Mouse (Mus musculus): ENCODE data around the gene Clcn6. TPM values are rescaled to one million over a fixed set of nuclear protein-coding genes. Genes with fewer than 3 reads are reported as not detected.
"Not testable (repeated sequence)": the region's sequence is repeated elsewhere in the genome, so short reads cannot be mapped to it uniquely, and the experiment has no call there.

The Clcn6 gene
- total RNA-seq, 1 experiment from 2014 or later = 6.5 TPM

DNA sequence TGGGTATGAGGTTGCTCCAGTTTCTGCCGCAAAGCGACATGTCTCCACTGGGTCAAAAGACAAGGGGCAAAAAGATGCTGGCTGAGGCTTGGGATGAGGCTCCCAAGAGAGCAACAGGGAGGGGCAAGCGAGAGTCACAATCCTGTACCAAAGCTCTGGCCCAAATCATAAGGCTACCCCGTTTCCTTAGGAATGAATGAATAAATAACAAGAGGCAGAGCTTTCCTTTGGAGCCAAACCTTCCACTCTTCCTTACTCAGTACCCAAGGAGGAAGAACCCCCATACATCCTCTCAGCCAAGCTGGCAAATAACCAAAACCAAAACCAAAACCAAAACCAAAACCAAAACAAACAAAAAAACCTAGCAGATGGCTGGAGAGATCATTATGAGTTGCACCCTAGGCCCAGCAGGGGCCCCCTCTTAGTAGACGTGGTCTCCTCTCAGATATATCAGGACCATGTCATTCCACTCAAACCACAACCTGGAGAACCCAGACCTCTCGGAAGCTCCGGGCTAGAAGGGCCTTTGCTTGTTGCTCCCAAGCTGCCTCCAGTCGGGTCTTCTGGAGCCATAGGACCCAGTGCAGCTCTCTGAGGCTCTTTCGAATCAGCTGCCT is 31.1 kb upstream of the Clcn6 start:
- no peak for ATAC-seq (replicated peaks; ENCODE audit: insufficient number of reproducible peaks, low FRiP score, low TSS enrichment, poor library complexity, severe bottlenecking)

DNA sequence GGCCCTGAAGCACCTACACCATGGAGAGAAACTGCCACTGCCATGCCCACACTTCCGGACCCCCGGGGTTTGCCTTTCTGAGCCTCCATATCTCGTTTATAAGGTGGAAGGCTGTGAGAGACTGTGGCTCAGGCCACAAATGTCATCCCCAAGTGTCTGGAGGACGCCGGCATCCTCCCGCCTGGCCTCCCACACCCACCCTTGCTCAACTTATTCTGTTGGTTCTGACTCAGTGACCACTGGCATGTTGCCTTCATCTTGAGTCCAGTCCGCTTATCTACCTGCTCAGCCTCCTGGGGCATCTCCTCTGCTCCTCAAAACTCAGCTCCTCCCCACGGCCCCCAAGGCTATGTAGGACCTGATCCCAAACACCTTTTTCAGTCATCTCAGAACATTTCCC is 28.7 kb upstream of the Clcn6 start:
- no peak for ATAC-seq (replicated peaks; ENCODE audit: insufficient number of reproducible peaks, low FRiP score, low TSS enrichment, poor library complexity, severe bottlenecking)

DNA sequence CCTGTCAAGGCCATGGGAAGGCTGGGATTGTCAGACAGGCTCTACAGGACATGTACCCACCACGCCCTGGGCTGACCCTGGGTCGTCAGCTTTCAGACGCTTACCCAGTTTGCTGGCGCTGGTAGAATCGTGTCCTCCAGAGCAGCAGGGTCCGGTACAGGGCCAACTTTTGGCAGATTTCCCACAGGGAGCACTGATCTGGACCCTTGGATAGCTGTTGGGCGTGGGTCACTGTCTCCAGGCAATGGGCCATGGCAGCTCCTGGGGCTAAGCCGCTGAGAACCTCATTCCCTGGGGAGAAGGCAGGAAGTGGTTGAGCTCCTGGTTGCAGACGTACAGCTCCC is 27.8 kb upstream of the Clcn6 start:
- no peak for ATAC-seq (replicated peaks; ENCODE audit: insufficient number of reproducible peaks, low FRiP score, low TSS enrichment, poor library complexity, severe bottlenecking)

DNA sequence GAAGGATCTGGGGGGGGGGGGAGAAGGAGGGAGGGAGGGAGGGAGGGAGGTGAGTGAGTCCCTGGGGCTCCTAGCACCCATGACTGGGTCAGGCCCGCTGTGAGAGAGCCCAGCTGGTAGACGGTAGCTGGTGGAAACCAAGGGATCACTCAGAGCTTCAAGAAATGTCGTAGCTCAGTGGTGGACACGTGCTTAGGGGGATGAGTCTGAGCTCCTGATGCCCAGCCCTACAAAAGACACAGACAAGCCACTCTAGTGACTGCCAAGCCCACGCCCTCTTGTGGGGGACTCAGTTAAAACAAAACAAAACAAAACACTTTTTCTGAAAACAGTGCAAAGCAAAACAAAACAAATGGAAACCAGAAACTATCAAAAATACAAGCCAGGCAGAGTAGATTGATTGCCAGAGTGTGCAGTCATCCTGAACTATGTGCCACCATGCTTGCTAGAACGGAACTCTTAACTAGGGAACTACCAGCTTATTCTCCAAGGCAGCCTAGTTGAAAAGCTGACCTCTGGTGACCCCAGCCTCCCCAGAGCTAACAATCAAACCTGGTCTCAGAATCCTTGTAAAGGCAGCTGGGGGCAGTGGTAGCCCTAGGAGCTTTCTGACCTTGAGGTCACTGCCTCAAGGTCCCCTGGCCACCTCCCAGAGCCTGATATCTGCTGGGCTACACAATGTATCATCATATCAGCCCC is 27.2 kb upstream of the Clcn6 start:
- no peak for ATAC-seq (replicated peaks; ENCODE audit: insufficient number of reproducible peaks, low FRiP score, low TSS enrichment, poor library complexity, severe bottlenecking)

DNA sequence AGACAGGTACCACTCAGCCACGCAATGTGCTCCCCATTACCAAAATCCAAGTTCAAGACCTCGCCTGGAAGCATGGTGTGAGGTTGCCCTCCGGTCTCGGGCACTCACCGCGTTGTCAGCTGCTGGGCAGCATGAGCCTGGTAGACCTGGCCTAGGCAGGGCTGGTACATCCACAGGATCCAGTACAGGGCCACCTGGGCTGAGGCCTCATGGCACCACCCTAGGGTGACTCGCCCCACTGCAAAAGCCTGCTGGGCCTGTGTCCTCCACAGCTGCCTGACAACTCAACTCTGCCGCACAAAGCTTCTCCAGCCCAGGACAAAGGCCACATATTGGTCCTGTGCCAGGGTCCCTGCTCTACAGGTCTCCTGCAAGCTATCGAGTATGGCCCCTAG is 22.5 kb upstream of the Clcn6 start:
- no peak for ATAC-seq (replicated peaks; ENCODE audit: insufficient number of reproducible peaks, low FRiP score, low TSS enrichment, poor library complexity, severe bottlenecking)

DNA sequence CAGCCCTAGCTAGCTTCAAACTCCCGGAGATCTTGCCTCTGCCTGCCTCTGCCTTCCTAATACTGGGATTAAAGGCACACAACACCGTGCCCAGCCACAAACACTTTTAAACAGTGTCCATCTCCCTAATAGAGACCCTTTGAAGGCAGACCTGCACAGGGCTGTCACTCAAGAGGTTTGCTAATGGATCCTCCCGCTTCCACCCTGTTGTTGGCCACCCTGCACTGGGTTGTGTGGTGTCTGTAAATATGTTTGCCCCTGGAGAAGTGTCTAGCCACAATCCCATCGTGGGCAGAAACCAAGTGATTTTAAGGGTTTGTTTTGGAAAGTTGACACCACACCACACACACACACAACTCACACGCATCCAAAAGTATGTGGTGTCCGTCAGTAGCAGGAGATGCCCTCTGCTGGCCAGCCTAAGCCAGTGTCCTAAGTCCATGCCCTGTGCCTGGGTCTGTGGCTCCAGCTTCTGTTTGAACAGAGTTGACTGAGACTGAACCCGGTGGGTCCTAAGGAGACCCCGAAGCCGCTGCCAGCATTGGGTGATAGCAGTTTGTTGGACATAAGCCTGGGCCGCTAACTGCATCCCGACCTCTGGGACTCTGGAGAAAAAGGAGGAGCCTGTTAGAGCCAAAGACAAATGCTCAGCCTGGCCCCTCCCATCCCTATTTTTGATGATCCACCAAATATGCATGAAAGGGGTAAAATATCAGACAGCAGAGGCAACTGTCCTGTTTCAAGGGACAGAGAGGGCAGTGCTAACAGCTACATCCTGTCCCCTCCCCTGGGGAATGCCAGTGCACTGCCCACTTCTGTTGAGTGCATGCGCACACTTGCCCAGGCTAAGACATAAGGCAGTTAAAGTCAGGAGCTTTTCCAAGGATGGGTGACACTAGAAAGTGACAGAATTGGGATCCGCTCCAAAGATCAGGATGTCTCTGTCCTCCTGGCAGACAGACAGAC is 21.8 kb upstream of the Clcn6 start:
- 0 out of 2 replicates have a peak, but pooled peaks have one; percentile 29 for ATAC-seq (replicated peaks; ENCODE audit: insufficient number of reproducible peaks, low FRiP score, low TSS enrichment, poor library complexity, severe bottlenecking)

DNA sequence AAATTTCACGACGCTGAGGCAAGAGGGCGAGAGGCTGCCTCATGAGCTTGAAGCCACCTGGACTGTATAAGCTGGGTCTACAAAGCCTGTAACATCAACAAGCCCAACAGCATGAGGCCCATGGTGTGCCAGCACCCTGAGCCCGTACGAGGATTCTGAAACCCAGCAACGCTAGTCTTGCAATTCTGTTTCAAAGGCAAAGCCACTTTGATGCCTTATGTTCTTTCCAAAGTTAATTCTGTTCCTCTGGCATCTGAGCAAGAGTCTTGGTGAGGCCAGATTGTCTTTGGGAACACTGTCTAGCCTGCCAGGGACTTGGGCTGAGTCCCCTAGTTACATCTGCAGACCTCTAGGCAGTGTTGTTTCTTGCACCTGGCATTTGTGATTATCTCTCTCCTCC is 20.4 kb upstream of the Clcn6 start:
- ATAC-seq (replicated peaks; ENCODE audit: insufficient number of reproducible peaks, low FRiP score, low TSS enrichment, poor library complexity, severe bottlenecking) = no peak

DNA sequence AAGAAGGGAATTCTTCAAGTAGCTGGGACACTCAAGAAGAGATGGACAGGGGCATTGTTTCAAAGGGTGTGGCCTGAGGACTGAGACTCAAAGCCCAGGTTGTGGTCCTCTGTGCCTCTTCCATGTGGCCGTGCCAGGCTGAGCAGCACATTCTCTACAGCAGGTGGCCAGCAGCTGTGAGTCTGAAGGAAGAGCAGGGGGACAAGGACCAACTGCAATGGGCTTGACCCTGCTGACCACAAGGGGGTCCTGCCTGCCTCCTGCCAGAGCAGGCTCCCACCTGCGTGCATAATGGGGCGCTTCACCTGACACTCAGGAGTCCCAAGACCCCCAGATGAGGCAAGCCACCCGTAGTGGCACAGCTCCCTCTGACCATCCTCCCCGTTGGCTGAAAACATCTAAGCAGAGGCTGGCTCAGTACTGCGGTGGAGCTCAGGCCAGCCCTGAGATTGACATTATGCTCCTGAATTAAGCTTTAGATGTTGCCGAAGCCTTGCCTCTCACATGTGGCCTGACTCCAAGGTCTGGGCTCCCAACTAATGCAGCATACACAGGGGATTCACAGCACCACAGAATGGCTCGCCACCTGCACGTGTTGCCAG is 19.7 kb upstream of the Clcn6 start:
- no peak for ATAC-seq (replicated peaks; ENCODE audit: insufficient number of reproducible peaks, low FRiP score, low TSS enrichment, poor library complexity, severe bottlenecking)

DNA sequence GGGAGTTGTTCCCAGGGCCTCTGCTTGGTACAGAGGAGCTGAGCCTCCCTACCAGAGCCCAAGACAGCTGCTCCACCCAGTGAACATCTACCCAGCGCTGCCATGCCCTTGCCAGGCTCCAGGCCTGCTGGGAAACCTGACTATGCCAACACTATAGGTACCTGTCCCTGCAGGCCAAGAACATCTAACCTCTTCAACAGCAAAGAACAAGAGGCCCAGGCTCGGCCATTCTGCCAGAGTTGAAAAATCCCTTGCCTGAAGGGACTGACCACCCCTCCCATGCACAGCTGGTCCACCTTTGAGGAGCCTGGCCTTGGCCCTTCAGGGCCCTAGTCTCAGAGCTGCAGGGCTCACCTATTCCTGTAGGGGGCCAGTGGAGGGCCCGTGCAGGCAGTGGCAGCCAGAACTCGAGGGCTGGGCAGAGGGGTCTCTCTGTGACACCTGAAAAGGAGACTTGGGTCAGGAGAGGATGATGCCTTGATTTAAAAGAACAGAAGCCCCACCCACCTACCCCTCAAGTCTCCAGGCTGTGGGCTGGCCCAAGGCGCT is 19.1 kb upstream of the Clcn6 start:
- no peak for ATAC-seq (replicated peaks; ENCODE audit: insufficient number of reproducible peaks, low FRiP score, low TSS enrichment, poor library complexity, severe bottlenecking)

DNA sequence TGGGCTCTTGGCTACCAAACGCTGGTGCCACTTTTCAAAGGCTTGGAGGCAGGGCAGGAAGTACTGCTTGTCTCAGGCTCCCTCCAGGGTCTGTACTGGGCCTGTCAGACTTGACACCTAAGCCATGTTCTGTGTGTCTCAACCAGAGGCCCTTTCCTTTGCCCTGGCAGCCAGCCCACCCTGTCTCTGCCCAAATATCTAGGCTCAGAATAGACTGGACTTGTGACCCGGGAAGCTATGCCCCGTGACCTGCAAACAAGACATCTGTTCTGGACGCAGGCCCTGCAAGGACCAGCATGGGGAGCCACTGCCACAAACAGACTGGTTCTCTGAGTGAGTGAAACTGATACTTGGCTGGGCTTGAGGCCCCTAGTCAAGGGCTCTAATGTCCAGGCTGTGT is 18.2 kb upstream of the Clcn6 start:
- ATAC-seq (replicated peaks; ENCODE audit: insufficient number of reproducible peaks, low FRiP score, low TSS enrichment, poor library complexity, severe bottlenecking) = no peak

DNA sequence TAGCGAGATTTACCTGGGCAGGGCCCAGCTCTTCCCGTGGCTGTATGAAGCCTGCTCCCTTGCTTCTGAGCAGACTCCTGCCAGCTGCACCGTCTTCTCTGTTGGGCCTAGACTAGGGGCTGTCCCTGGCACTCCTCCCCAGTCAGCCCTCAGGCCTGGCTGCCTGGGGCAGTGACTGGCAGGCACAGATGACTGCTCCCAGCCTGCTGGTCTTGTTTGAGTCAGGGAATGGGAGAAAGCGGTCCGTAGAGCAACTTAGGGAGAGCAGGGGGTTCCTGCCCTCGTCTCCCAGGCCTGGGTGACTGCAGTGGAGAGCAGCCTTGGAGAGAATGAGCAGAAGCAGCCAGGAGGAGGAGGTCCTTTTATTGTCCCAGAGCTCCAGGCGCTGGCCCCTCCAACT is 17.6 kb upstream of the Clcn6 start:
- no peak for ATAC-seq (replicated peaks; ENCODE audit: insufficient number of reproducible peaks, low FRiP score, low TSS enrichment, poor library complexity, severe bottlenecking)

DNA sequence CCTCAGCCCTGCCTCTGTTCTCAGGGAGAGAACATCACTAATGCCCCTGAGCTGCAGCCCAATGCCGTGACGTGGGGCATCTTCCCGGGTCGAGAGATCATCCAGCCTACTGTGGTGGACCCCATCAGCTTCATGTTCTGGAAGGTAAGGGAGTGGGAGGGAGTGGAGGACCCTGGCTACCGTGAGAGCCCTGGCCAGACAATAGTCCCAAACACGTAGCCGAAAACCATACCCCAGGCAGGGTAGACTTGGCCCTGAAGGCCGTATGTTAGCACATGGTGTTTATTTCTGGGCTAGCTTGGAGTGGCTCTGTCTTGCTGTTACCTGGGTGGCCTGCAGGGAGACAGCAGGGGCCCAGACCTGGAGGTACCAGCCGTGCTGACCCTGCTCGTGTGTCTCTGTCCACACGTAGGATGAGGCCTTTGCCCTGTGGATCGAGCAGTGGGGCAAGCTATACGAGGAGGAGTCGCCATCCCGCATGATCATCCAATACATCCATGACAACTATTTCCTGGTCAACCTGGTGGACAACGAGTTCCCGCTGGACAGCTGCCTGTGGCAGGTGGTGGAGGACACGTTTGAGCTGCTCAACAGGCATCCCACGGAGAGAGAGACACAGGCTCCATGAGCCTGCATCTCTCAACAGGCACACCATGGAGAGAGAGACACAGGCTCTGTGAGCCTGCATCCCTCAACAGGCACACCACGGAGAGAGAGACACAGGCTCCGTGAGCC is 16.5 kb upstream of the Clcn6 start:
- no peak for ATAC-seq (replicated peaks; ENCODE audit: insufficient number of reproducible peaks, low FRiP score, low TSS enrichment, poor library complexity, severe bottlenecking)

DNA sequence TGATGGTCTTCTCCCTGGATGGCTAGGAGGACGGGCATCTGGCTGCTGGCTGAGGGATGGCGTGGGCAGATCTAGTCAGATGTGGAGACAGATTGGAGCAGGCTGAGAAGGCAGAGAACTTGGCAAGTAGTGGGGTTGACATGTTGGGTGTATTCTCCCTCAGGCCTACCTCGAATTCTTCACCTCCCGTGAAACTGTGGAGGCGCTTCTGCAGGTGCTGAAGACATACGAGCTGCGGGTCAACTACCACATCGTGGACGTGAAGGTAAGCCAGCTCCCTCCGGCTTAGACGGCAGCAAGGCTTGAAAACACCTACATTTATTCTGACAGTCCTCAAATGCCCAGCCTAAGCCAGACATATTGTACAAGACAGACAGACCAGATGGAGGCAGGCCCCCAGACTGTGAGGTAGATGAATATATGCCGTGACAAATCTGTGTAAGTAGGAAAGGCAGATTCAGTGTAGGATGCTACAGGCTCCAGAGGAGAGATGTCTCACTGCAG is 14.8 kb upstream of the Clcn6 start:
- ATAC-seq (replicated peaks; ENCODE audit: insufficient number of reproducible peaks, low FRiP score, low TSS enrichment, poor library complexity, severe bottlenecking) = no peak

DNA sequence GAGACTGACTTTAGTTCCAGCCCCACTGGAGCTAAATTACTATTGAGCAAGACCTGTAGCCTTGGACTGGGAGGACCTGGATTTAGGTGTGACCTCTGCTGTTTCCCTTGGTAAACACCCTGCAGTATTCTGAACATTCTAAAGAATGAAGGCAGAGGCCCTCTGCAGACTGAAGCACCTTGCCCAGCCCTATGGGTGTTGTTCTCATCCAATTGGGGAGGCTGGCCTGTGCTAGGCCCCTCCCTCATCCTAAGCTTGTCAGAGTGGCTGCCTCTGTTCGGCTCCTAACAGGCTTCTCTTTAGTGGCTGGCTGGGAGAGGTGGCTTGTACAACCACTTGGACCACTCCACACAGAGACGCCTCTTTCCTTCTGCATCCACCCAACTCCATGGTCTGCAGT is 14.4 kb upstream of the Clcn6 start:
- no peak for ATAC-seq (replicated peaks; ENCODE audit: insufficient number of reproducible peaks, low FRiP score, low TSS enrichment, poor library complexity, severe bottlenecking)

DNA sequence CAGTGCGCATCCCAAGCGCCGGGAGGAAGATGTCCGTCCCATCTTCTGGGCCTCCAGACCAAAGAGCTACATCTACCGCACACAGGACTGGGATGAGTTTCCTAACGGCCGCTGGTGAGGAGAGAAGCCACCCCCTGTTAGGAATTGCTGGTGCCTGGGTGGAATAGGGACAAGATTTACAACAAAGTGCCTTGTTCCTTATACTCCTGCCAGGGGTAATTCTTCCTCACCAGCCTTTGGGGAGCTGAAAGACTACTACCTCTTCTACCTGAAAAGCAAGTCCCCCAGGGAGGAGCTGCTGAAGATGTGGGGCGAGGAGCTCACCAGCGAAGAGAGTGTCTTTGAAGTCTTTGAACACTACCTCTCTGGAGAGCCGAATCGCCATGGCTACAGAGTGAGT is 13.3 kb upstream of the Clcn6 start:
- no peak for ATAC-seq (replicated peaks; ENCODE audit: insufficient number of reproducible peaks, low FRiP score, low TSS enrichment, poor library complexity, severe bottlenecking)

DNA sequence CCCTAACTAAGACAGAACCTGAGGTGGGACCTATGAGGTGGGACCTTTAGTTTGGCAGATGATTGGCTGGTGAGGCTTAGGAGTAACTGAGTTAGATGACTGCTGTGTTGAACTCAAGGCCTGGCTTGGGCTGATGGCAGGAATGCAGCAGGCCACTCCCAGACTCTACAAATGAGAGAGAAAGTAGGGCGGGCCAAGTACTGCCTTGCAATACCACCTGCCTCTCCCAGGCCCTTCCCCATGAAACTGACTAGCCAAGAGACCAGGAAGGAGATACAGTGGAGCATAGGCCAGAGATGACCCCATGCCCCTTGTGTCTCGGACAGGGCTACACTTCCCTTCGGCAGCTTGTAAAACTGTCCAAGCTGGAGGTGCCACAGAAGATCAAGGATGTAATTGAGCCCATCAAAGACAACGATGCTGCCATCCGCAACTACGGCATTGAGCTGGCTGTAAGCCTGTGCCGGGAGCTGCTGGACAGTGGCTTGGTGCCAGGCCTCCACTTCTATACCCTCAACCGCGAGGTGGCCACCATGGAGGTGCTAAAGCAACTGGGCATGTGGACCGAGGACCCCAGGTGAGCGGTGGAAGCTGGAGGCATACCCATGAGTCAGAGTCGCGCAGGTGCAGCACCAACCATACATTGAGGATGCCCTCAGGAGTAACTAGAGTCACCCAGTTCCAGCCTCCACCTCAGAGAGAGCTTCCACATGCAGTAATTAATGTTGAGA is 12.6 kb upstream of the Clcn6 start:
- no peak for ATAC-seq (replicated peaks; ENCODE audit: insufficient number of reproducible peaks, low FRiP score, low TSS enrichment, poor library complexity, severe bottlenecking)

DNA sequence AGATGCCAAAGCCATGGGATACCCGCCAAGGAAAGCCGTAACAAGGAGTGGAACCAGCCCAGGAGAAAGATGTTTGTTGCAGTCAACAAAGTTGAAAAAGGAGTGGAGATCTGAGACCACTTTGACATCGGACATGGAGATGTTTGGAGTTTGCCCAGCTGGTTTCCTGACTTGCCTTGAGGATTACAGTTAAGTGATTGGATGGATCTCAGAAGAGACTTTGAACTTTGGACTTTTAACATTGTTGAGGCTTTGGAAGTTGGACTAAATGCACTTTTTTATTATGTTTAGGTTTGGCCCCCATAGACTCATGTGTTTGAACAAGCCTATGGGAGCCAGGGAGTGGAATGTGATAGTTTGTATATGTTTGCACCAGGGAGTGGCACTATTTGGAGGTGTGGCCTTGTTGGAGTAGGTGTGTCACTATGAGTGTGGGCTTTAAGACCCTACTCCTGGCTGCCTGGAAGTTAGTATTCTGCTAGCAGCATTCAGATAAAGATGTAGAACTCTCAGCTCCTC is 11.8 kb upstream of the Clcn6 start:
- not testable (repeated sequence) for ATAC-seq (replicated peaks; ENCODE audit: insufficient number of reproducible peaks, low FRiP score, low TSS enrichment, poor library complexity, severe bottlenecking)
